Mouse (Mus musculus) hindbrain, embryonic 12.5 days (tissue): Measurements from ENCODE around the gene Etv6. TPM values are rescaled to one million over a fixed set of nuclear protein-coding genes. Genes with fewer than 3 reads are reported as not detected.

Experiments used
- ATAC-seq: fragments of 200-750 bp; cut with Nextera tagmentation; 2 replicates; pipeline ENCODE4 v1.8.0; 2017; ENCODE audit warnings: moderate TSS enrichment; ENCODE audit not compliant: low FRiP score
- H3K27ac ChIP-seq: fragments of 300-500 bp; sonication (generic); 2 replicates; pipeline ENCODE4 v1.5.1; 2016; ENCODE audit warnings: mild to moderate bottlenecking
- H3K27me3 ChIP-seq: fragments of 300-500 bp; sonication (generic); 2 replicates; pipeline ENCODE4 v1.6.1; 2016; ENCODE audit warnings: mild to moderate bottlenecking
- H3K36me3 ChIP-seq: fragments of 300-500 bp; sonication (generic); 2 replicates; pipeline ENCODE4 v1.6.1; 2016; ENCODE audit warnings: mild to moderate bottlenecking
- H3K4me1 ChIP-seq: fragments of 300-500 bp; sonication (generic); 2 replicates; pipeline ENCODE4 v1.6.1; 2016
- H3K4me2 ChIP-seq: fragments of 300-500 bp; sonication (generic); replicated peaks from 2 replicates; pipeline ENCODE4 v1.6.1; 2016; ENCODE audit warnings: mild to moderate bottlenecking
- H3K4me3 ChIP-seq: fragments of 300-500 bp; sonication (generic); 2 replicates; pipeline ENCODE4 v1.5.1; 2016; ENCODE audit warnings: mild to moderate bottlenecking
- H3K9ac ChIP-seq: fragments of 300-500 bp; sonication (generic); 2 replicates; pipeline ENCODE4 v1.6.1; 2016; ENCODE audit warnings: mild to moderate bottlenecking, moderate library complexity
- H3K9me3 ChIP-seq: fragments of 300-500 bp; sonication (generic); replicated peaks from 2 replicates; pipeline ENCODE4 v1.6.1; 2016; ENCODE audit warnings: mild to moderate bottlenecking
- WGBS: fragments of 180-500 bp; shearing (Covaris S2); methylation state at CpG from one replicate; pipeline ENCODE4 v1.1.7; 2016; 5-methylcytosine and 5-hydroxymethylcytosine counted together
- polyA plus RNA-seq: library from polyadenylated mRNA; unstranded; fragments of >200 nt; fragmentation: Nextera tagmentation; extraction: Ambion mirVana; gene quantifications from 2 replicates; pipeline ENCODE4 v1.2.1, GENCODE M21; 2016

The Etv6 gene
- polyA plus RNA-seq, 1 experiment from 2014 or later = 11.7 TPM

GRCm38 (mm10) chr6:134190597-134191278 is 155.2 kb downstream of the Etv6 start:
- no peak for ATAC-seq
- Histone ChIP-seq H3K27me3 (no peaks in the 10 kb centered on the region), H3K27ac (no peak overlapping the region), H3K4me3 (no peak overlapping the region), H3K36me3 (no peaks in the 10 kb centered on the region), H3K9me3 (no peaks in the 10 kb centered on the region), H3K4me1 (peaks cover 24% of the 10 kb centered on the region), H3K4me2 (no peak overlapping the region), H3K9ac (no peak overlapping the region)
- WGBS = 79% methylated on average over 7 of the region's 7 CpGs

- Histone ChIP-seq H3K36me3 (no peaks in the 10 kb centered on the region), H3K27me3 (no peaks in the 10 kb centered on the region), H3K4me1 (peaks cover 19% of the 10 kb centered on the region), H3K27ac (no peak overlapping the region), H3K4me2 (no peak overlapping the region), H3K4me3 (no peak overlapping the region), H3K9me3 (no peaks in the 10 kb centered on the region), H3K9ac (no peak overlapping the region)
- ATAC-seq = no peak
Measured at GRCm38 (mm10) chr6:134192710-134193109, 157.2 kb downstream of the Etv6 start.

GRCm38 (mm10) chr6:134199895-134200294 is 164.4 kb downstream of the Etv6 start:
- no peaks in the 10 kb centered on the region for H3K9me3 ChIP-seq
- no peaks in the 10 kb centered on the region for H3K36me3 ChIP-seq
- H3K4me2 ChIP-seq = no peak overlapping the region
- no peak overlapping the region for H3K27ac ChIP-seq
- no peaks in the 10 kb centered on the region for H3K27me3 ChIP-seq
- no peak overlapping the region for H3K4me3 ChIP-seq
- H3K4me1 ChIP-seq = peaks cover 8% of the 10 kb centered on the region
- 97% methylated on average over 1 of the region's 1 CpGs for WGBS
- ATAC-seq = no peak
- H3K9ac ChIP-seq = no peak overlapping the region

- WGBS = 81% methylated on average over 10 of the region's 10 CpGs
Measured at GRCm38 (mm10) chr6:134200577-134200976, 165.1 kb downstream of the Etv6 start.

GRCm38 (mm10) chr6:134202176-134202575 is 166.7 kb downstream of the Etv6 start:
- WGBS = 90% methylated on average over 5 of the region's 5 CpGs
- no peaks in the 10 kb centered on the region for H3K36me3 ChIP-seq

More at GRCm38 (mm10) chr6:134200577-134200976, 165.1 kb downstream of the Etv6 start:
- Histone ChIP-seq H3K9ac (no peak overlapping the region), H3K27me3 (no peaks in the 10 kb centered on the region), H3K9me3 (no peaks in the 10 kb centered on the region), H3K4me3 (no peak overlapping the region), H3K4me2 (no peak overlapping the region), H3K36me3 (no peaks in the 10 kb centered on the region), H3K4me1 (peaks cover 8% of the 10 kb centered on the region), H3K27ac (peak overlapping the region; percentile 24; the same call in 1 of the 2 replicates)
- ATAC-seq = peak; percentile 46; the same call in 1 of the 2 replicates

GRCm38 (mm10) chr6:134205163-134205562 is 169.7 kb downstream of the Etv6 start:
- H3K36me3 ChIP-seq = no peaks in the 10 kb centered on the region
- H3K4me1 ChIP-seq = peaks cover 32% of the 10 kb centered on the region
- H3K4me3 ChIP-seq = no peak overlapping the region
- no peak for ATAC-seq
- no peak overlapping the region for H3K4me2 ChIP-seq
- H3K27me3 ChIP-seq = no peaks in the 10 kb centered on the region
- WGBS = 93% methylated on average over 10 of the region's 11 CpGs
- H3K9ac ChIP-seq = no peak overlapping the region
- H3K27ac ChIP-seq = no peak overlapping the region
- H3K9me3 ChIP-seq = no peaks in the 10 kb centered on the region

More at GRCm38 (mm10) chr6:134202176-134202575, 166.7 kb downstream of the Etv6 start:
- Histone ChIP-seq H3K27me3 (no peaks in the 10 kb centered on the region), H3K9ac (no peak overlapping the region), H3K4me1 (peaks cover 18% of the 10 kb centered on the region), H3K4me2 (no peak overlapping the region), H3K9me3 (no peaks in the 10 kb centered on the region), H3K4me3 (no peak overlapping the region), H3K27ac (no peak overlapping the region)
- ATAC-seq = no peak

- Histone ChIP-seq H3K4me2 (no peak overlapping the region), H3K4me1 (peaks cover 33% of the 10 kb centered on the region), H3K27me3 (no peaks in the 10 kb centered on the region), H3K9ac (no peak overlapping the region), H3K36me3 (no peaks in the 10 kb centered on the region), H3K4me3 (no peak overlapping the region), H3K9me3 (no peaks in the 10 kb centered on the region), H3K27ac (no peak overlapping the region)
- 76% methylated on average over 5 of the region's 5 CpGs for WGBS
- ATAC-seq = no peak
Measured at GRCm38 (mm10) chr6:134205726-134206125, 170.2 kb downstream of the Etv6 start.

GRCm38 (mm10) chr6:134206251-134206650 is 170.8 kb downstream of the Etv6 start:
- no peak overlapping the region for H3K27ac ChIP-seq
- no peaks in the 10 kb centered on the region for H3K36me3 ChIP-seq
- no peak overlapping the region for H3K9ac ChIP-seq
- no peak for ATAC-seq
- H3K4me1 ChIP-seq = peaks cover 34% of the 10 kb centered on the region
- H3K9me3 ChIP-seq = no peaks in the 10 kb centered on the region
- no peak overlapping the region for H3K4me2 ChIP-seq
- 88% methylated on average over 5 of the region's 5 CpGs for WGBS
- no peaks in the 10 kb centered on the region for H3K27me3 ChIP-seq
- H3K4me3 ChIP-seq = no peak overlapping the region

- Histone ChIP-seq H3K9ac (peak overlapping the region; percentile 32; the same call in 1 of the 2 replicates), H3K27ac (peak overlapping the region; percentile 76), H3K9me3 (no peaks in the 10 kb centered on the region), H3K4me1 (peaks cover 34% of the 10 kb centered on the region), H3K27me3 (no peaks in the 10 kb centered on the region), H3K4me3 (no peak overlapping the region), H3K4me2 (no peak overlapping the region), H3K36me3 (no peaks in the 10 kb centered on the region)
- ATAC-seq = peak; percentile 92
- WGBS = 64% methylated on average over 19 of the region's 19 CpGs
Measured at GRCm38 (mm10) chr6:134207391-134208179, 172.1 kb downstream of the Etv6 start.

- H3K9ac ChIP-seq = peak overlapping the region; percentile 32; the same call in 1 of the 2 replicates
- no peak overlapping the region for H3K4me2 ChIP-seq
- H3K36me3 ChIP-seq = no peaks in the 10 kb centered on the region
- no peak overlapping the region for H3K4me3 ChIP-seq
- ATAC-seq = peak; percentile 47
- no peaks in the 10 kb centered on the region for H3K27me3 ChIP-seq
- H3K9me3 ChIP-seq = no peaks in the 10 kb centered on the region
- H3K4me1 ChIP-seq = peaks cover 34% of the 10 kb centered on the region
- H3K27ac ChIP-seq = peak overlapping the region; percentile 76
- 65% methylated on average over 14 of the region's 14 CpGs for WGBS
Measured at GRCm38 (mm10) chr6:134208180-134208952, 172.9 kb downstream of the Etv6 start.

GRCm38 (mm10) chr6:134210675-134211457 is 175.4 kb downstream of the Etv6 start:
- no peak for ATAC-seq
- peaks cover 32% of the 10 kb centered on the region for H3K4me1 ChIP-seq
- WGBS = 85% methylated on average over 13 of the region's 13 CpGs
- no peaks in the 10 kb centered on the region for H3K27me3 ChIP-seq
- no peak overlapping the region for H3K27ac ChIP-seq
- no peak overlapping the region for H3K4me3 ChIP-seq
- H3K9me3 ChIP-seq = no peaks in the 10 kb centered on the region
- H3K9ac ChIP-seq = no peak overlapping the region
- H3K4me2 ChIP-seq = no peak overlapping the region
- H3K36me3 ChIP-seq = no peaks in the 10 kb centered on the region
